Mouse (Mus musculus) MEL (cell line): ENCODE measurements at regions not wholly inside any gene's neighbourhood (a gene's known extent, or its start where the extent isn't known, plus 50 kb on each side); places are given as distances from the start of the nearest gene placed in this dataset.

ENCODE experiments used
- DNase-seq: peaks from one replicate; pipeline ENCODE4 v3.0.0; 2011; ENCODE audit warnings: low read depth, low spot score
- H3K27ac ChIP-seq: 2 replicates; pipeline ENCODE4 v1.5.1; 2012; ENCODE audit warnings: low read depth, mild to moderate bottlenecking, control low read depth, low read length, moderate library complexity; ENCODE audit not compliant: control insufficient read depth
- H3K27me3 ChIP-seq, 2 experiments: fragments of 150-350 bp in 1 of 2; sonication (generic) in 1 of 2; 2 replicates each; pipeline ENCODE4 v1.6.1; 2012; ENCODE audit warnings: low read length in 2 of 2, mild to moderate bottlenecking in 2 of 2, improper control_type of control experiment in 1 of 2, moderate library complexity in 1 of 2; ENCODE audit not compliant: insufficient read depth in 2 of 2, control insufficient read depth in 1 of 2
- H3K36me3 ChIP-seq, 2 experiments: 2 replicates each; pipeline ENCODE4 v1.6.1; 2012 to 2014; ENCODE audit warnings: low read length in 2 of 2, improper control_type of control experiment in 1 of 2, inconsistent platforms in 1 of 2, mild to moderate bottlenecking in 1 of 2; ENCODE audit not compliant: insufficient read depth in 2 of 2, control insufficient read depth in 1 of 2
- H3K4me1 ChIP-seq, 2 experiments: fragments of 150-350 bp in 1 of 2; sonication (generic) in 1 of 2; 2 replicates each; pipeline ENCODE4 v1.6.1; 2012; ENCODE audit warnings: low read length in 2 of 2, improper control_type of control experiment in 1 of 2, mild to moderate bottlenecking in 1 of 2; ENCODE audit not compliant: insufficient read depth in 2 of 2, control insufficient read depth in 1 of 2
- H3K4me3 ChIP-seq, 2 experiments: fragments of 150-350 bp in 1 of 2; sonication (generic) in 1 of 2; 2 replicates each; pipeline ENCODE4 v1.5.1; 2012; ENCODE audit warnings: low read depth in 2 of 2, low read length in 2 of 2, mild to moderate bottlenecking in 2 of 2, moderate library complexity in 2 of 2, control low read depth in 1 of 2, improper control_type of control experiment in 1 of 2; ENCODE audit not compliant: control insufficient read depth in 1 of 2, insufficient read depth in 1 of 2
- H3K79me2 ChIP-seq: 2 replicates; pipeline ENCODE4 v1.6.1; 2012; ENCODE audit warnings: mild to moderate bottlenecking, low read length, moderate library complexity; ENCODE audit not compliant: control insufficient read depth, poor library complexity, insufficient read depth
- H3K9ac ChIP-seq: 2 replicates; pipeline ENCODE4 v1.6.1; 2012; ENCODE audit warnings: low read depth, mild to moderate bottlenecking, control low read depth, low read length, moderate library complexity; ENCODE audit not compliant: control insufficient read depth, poor library complexity, severe bottlenecking
- H3K9me3 ChIP-seq: fragments of 150-350 bp; sonication (generic); replicated peaks from 2 replicates; pipeline ENCODE4 v1.6.1; 2012; ENCODE audit warnings: mild to moderate bottlenecking, low read length, improper control_type of control experiment, moderate library complexity; ENCODE audit not compliant: insufficient read depth
- BHLHE40 ChIP-seq: IDR thresholded peaks from 2 replicates; pipeline ENCODE4 v1.6.1; 2012; ENCODE audit warnings: low read depth, mild to moderate bottlenecking, inconsistent platforms, low read length, improper control_type of control experiment, borderline replicate concordance
- CHD1 ChIP-seq: IDR thresholded peaks from 2 replicates; pipeline ENCODE4 v1.6.1; 2012; ENCODE audit warnings: low read depth, mild to moderate bottlenecking, inconsistent platforms, low read length, improper control_type of control experiment
- CHD2 ChIP-seq: IDR thresholded peaks from 2 replicates; pipeline ENCODE4 v1.6.1; 2011; ENCODE audit warnings: low read length, improper control_type of control experiment
- CTCF ChIP-seq, 3 experiments: IDR thresholded peaks in 2 of 3; conservative IDR thresholded peaks in 1 of 3; 2 replicates each; pipeline ENCODE4 v1.5.1; 2011 to 2012; ENCODE audit warnings: low read length in 3 of 3, low read depth in 2 of 3, mild to moderate bottlenecking in 2 of 3, improper control_type of control experiment in 1 of 3, inconsistent platforms in 1 of 3, mixed read lengths in 1 of 3, moderate library complexity in 1 of 3; ENCODE audit not compliant: control insufficient read depth in 1 of 3, insufficient read depth in 1 of 3, poor library complexity in 1 of 3, severe bottlenecking in 1 of 3
- EP300 ChIP-seq, 2 experiments: IDR thresholded peaks; 2 replicates each; pipeline ENCODE4 v1.6.1; 2011; ENCODE audit warnings: improper control_type of control experiment in 2 of 2, low read length in 2 of 2, low read depth in 1 of 2, mild to moderate bottlenecking in 1 of 2
- GABPA ChIP-seq: IDR thresholded peaks from 2 replicates; pipeline ENCODE4 v1.6.1; 2012; ENCODE audit warnings: low read depth, mild to moderate bottlenecking, inconsistent platforms, low read length, improper control_type of control experiment, moderate library complexity
- JUND ChIP-seq: IDR thresholded peaks from 2 replicates; pipeline ENCODE4 v1.6.1; 2011; ENCODE audit warnings: low read depth, mild to moderate bottlenecking, improper control_type of control experiment, low read length
- MAX ChIP-seq: IDR thresholded peaks from 2 replicates; pipeline ENCODE4 v1.6.1; 2011; ENCODE audit warnings: low read length, improper control_type of control experiment
- MAZ ChIP-seq: IDR thresholded peaks from 2 replicates; pipeline ENCODE4 v1.6.1; 2012; ENCODE audit warnings: low read depth, mild to moderate bottlenecking, inconsistent platforms, low read length, improper control_type of control experiment
- MEF2A ChIP-seq: IDR thresholded peaks from 2 replicates; pipeline ENCODE4 v1.6.1; 2014; ENCODE audit warnings: low read depth, mild to moderate bottlenecking, inconsistent platforms, low read length, improper control_type of control experiment; ENCODE audit not compliant: poor library complexity, insufficient replicate concordance, severe bottlenecking; ENCODE audit errors: extremely low read depth
- MXI1 ChIP-seq: IDR thresholded peaks from 2 replicates; pipeline ENCODE4 v1.6.1; 2011; ENCODE audit warnings: mild to moderate bottlenecking, low read depth, low read length, improper control_type of control experiment
- MYB ChIP-seq: IDR thresholded peaks from 2 replicates; pipeline ENCODE4 v1.6.1; 2011; ENCODE audit warnings: mild to moderate bottlenecking, low read depth, low read length, improper control_type of control experiment
- NELFE ChIP-seq: IDR thresholded peaks from 2 replicates; pipeline ENCODE4 v1.6.1; 2011; ENCODE audit warnings: low read depth, low read length, improper control_type of control experiment
- POLR2A ChIP-seq, 2 experiments: IDR thresholded peaks; 2 replicates each; pipeline ENCODE4 v1.6.1; 2011 to 2012; ENCODE audit warnings: low read length in 2 of 2, mild to moderate bottlenecking in 2 of 2, control low read depth in 1 of 2, improper control_type of control experiment in 1 of 2, low read depth in 1 of 2, moderate library complexity in 1 of 2; ENCODE audit not compliant: control insufficient read depth in 1 of 2, insufficient read depth in 1 of 2, poor library complexity in 1 of 2
- RCOR1 ChIP-seq: IDR thresholded peaks from 2 replicates; pipeline ENCODE4 v1.6.1; 2012; ENCODE audit warnings: low read depth, mild to moderate bottlenecking, inconsistent platforms, low read length, improper control_type of control experiment
- SMC3 ChIP-seq: IDR thresholded peaks from 2 replicates; pipeline ENCODE4 v1.6.1; 2011; ENCODE audit warnings: low read depth, low read length, improper control_type of control experiment
- UBTF ChIP-seq: IDR thresholded peaks from 2 replicates; pipeline ENCODE4 v1.6.1; 2012; ENCODE audit warnings: low read depth, mild to moderate bottlenecking, inconsistent platforms, low read length, improper control_type of control experiment, moderate library complexity, borderline replicate concordance; ENCODE audit not compliant: insufficient read depth
- USF1 ChIP-seq: IDR thresholded peaks from 2 replicates; pipeline ENCODE4 v1.6.1; 2014; ENCODE audit warnings: low read depth, mild to moderate bottlenecking, inconsistent platforms, low read length, improper control_type of control experiment, moderate library complexity
- ZNF384 ChIP-seq: IDR thresholded peaks from 2 replicates; pipeline ENCODE4 v1.6.1; 2012; ENCODE audit warnings: low read depth, mild to moderate bottlenecking, inconsistent platforms, low read length, improper control_type of control experiment

GRCm38 (mm10) chr1:75919134-75919533, 373.1 kb downstream of the Slc4a3 start:
- no peak overlapping the region for H3K4me3 ChIP-seq
- TF ChIP-seq MEF2A = no peak
- TF ChIP-seq UBTF = no peak
- no peak for TF ChIP-seq BHLHE40
- TF ChIP-seq USF1 = no peak
- TF ChIP-seq MAZ = no peak
- TF ChIP-seq MAX = no peak
- TF ChIP-seq CHD1 = no peak
- no peak for TF ChIP-seq MYB
- TF ChIP-seq GABPA = no peak
- TF ChIP-seq, all 39 proteins: peak for 0
- no peaks in the 10 kb centered on the region for H3K9me3 ChIP-seq
- H3K27ac ChIP-seq = no peak overlapping the region
- DNase-seq = no peak
- no peaks in the 10 kb centered on the region for H3K36me3 ChIP-seq
- no peak overlapping the region for H3K9ac ChIP-seq
- H3K4me1 ChIP-seq = no peaks in the 10 kb centered on the region
- H3K27me3 ChIP-seq = no peaks in the 10 kb centered on the region
- H3K79me2 ChIP-seq = no peaks in the 10 kb centered on the region

- Histone ChIP-seq H3K4me1 (no peaks in the 10 kb centered on the region), H3K4me3 (no peak overlapping the region), H3K27ac (no peak overlapping the region), H3K9ac (no peak overlapping the region), H3K9me3 (no peaks in the 10 kb centered on the region), H3K27me3 (no peaks in the 10 kb centered on the region), H3K36me3 (no peaks in the 10 kb centered on the region), H3K79me2 (no peaks in the 10 kb centered on the region)
- no peak for DNase-seq
- TF ChIP-seq CHD2 (no peak), SMC3 (no peak), ZNF384 (no peak), MXI1 (no peak), RCOR1 (no peak), EP300 (IDR thresholded peaks at IDR 0.05; ENCODE audit: low read depth in 1 of 2, low read length in 2 of 2) (no peak)
Observed at GRCm38 (mm10) chr1:75925046-75925445, 379.0 kb downstream of the Slc4a3 start.

DNA sequence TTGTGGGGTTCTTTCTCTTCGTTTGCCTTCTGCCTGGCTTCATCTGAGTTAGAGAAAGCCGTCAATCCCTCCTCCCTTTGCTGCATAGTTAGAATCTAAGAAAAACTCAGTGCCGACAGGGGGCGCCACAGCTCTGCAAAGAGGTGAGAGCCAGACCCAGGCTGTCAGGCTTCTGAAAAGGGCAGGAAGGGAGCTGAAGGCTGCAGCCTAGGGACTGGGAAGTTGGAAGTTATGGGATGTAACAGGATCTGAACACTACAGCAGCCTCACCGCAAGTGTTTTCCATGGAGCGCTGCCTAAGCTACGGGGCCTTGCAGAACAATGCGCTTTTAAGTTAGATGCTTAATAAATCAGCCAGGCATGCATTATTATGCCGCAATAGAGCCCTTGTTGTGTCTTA, 379.7 kb downstream of the Slc4a3 start:
- Histone ChIP-seq H3K9me3 (no peaks in the 10 kb centered on the region), H3K9ac (no peak overlapping the region), H3K27me3 (no peaks in the 10 kb centered on the region), H3K79me2 (no peaks in the 10 kb centered on the region), H3K36me3 (no peaks in the 10 kb centered on the region), H3K4me3 (no peak overlapping the region), H3K27ac (no peak overlapping the region), H3K4me1 (no peaks in the 10 kb centered on the region)
- DNase-seq = no peak
- 0 out of 6 replicates have a peak, but pooled peaks of 1 of the 3 experiments have one; percentile 17 for TF ChIP-seq CTCF (IDR thresholded peaks at IDR 0.05 in 2 of 3, conservative IDR thresholded peaks at IDR 0.05 in 1 of 3; ENCODE audit: control insufficient read depth in 1 of 3, insufficient read depth in 1 of 3, low read depth in 2 of 3, low read length in 3 of 3, poor library complexity in 1 of 3, severe bottlenecking in 1 of 3)
- no peak for TF ChIP-seq JUND
- no peak for TF ChIP-seq MAX
- TF ChIP-seq NELFE = no peak
- TF ChIP-seq POLR2A (IDR thresholded peaks at IDR 0.05; ENCODE audit: control insufficient read depth in 1 of 2, insufficient read depth in 1 of 2, low read depth in 1 of 2, low read length in 2 of 2, poor library complexity in 1 of 2) = no peak
